Mouse (Mus musculus) cerebellum, adult 18-20 months (tissue): Measurements from ENCODE around the gene Gm20390.

Source experiments
- DNase-seq, 2 experiments: peaks; one replicate each; pipeline ENCODE4 v3.0.0; 2021

The Gm20390 gene

DNA sequence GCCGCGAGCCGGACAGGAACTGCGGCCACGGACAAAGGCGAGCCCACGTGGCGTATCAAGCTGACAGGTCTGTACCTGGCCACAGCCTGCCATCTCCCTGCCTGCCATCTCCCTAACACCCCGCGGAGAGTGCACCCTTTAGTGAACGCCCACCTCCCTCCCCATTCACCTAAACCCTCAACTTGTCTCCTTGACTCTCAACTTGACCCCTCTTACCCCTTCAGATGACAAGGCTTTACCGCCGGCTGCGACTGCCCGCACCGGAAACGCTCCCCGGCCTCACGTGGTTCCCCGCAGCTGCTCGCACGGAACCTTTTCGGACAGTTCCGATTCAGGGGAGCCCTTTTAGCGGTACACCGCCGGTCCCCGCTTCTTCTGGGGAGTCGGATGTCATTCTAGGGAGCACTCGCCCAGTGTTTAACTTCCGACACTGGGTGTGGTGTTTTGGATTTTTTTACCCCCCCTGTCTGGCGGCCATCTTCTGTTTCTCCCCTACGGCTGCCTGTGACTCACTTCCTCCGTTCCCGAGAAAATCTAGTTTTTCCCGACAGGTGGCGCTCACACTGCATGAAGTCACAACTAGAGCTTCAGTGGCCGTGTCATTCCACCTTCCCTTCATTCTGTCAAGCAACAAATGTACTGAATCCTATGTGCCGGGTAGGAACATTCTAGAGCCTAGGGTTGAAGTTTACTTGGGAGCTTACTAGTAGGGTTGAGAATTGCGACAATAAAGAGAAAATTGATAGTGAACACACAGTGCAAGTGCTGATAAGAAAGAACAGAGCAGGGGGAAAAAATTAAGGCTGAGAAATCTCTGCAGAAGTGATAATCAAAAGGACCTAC lies at the start of gene Gm20390, which contains the start of gene Nme1:
Gm20390 (minus strand) TSS at position 289 of the 843 bp plus-strand sequence.
Nme1 (minus strand) TSS at position 517 of the 843 bp plus-strand sequence.
- peak; percentile 97 for DNase-seq

GRCm38 (mm10) chr11:94003346-94003745 lies 35.3 kb upstream of the Gm20390 start:
- DNase-seq: no peak

DNA sequence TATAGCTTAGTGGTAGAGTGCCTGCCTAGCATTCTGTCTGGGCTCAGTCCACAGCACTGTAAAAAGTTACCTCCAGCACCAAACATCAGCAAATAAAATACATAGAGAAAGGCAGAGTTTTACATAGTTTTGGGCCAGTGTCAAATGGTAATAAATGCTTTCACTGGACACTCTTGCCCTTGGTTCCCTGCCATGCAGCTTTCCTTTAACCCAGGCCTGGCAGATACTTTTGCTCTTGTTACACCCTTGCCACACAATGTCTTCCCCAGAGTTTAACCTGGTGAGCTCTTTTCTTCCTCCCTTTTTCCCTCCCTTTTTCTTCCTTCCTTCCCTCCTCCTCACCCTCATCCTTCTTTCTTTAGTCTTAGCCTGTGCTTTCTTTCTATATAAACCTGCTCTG lies 31.2 kb upstream of the Gm20390 start:
- DNase-seq: no peak

- peak; percentile 20 to 31 for DNase-seq
These were observed 29.2 kb upstream of the Gm20390 start for GRCm38 (mm10) chr11:93997141-93997775.

DNA sequence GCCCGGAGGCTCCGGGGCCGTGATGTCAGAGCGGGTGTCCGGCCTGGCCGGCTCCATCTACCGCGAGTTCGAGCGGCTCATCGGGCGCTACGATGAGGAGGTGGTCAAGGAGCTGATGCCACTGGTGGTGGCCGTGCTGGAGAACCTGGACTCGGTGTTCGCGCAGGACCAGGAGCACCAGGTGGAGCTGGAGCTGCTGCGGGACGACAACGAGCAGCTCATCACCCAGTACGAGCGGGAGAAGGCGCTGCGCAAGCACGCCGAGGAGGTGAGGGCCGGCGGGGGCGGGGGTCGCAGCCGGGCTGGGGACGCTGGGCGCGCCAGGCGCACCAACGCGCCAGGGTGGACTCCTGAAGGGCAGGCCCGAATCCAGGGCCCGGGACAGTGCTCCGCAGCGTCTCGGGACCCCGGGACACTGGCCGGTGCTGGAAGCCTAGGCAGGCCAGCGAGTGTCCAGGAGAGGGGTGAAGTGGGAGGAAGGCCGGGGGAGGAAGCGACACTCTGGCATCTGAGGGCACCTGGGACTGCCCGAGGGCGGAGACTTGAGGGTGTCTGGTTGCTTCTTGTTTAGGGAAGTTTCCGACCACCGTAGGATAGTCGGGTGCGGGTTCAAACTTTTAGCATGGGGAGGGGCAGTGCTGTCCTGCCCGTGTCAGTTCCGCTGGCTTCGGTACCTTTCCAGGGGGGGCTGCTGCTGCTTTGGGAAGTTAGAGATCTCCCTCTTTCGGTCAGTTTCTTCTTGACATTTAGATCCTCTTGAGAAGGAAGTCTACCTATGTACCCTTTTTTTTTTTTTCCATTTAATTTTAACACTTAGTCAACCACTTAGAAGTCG lies 28.4 kb upstream of the Gm20390 start:
- peak in 1 of 2 experiments; percentile 58 for DNase-seq

- DNase-seq: peak; percentile 89 to 97
These were observed 27.7 kb upstream of the Gm20390 start, which contains the start of gene Spag9 for GRCm38 (mm10) chr11:93995720-93996305. Spag9 (plus strand) TSS chr11:93996091.

GRCm38 (mm10) chr11:93995111-93995719 lies 27.1 kb upstream of the Gm20390 start:
- DNase-seq: peak; percentile 74 to 85

DNA sequence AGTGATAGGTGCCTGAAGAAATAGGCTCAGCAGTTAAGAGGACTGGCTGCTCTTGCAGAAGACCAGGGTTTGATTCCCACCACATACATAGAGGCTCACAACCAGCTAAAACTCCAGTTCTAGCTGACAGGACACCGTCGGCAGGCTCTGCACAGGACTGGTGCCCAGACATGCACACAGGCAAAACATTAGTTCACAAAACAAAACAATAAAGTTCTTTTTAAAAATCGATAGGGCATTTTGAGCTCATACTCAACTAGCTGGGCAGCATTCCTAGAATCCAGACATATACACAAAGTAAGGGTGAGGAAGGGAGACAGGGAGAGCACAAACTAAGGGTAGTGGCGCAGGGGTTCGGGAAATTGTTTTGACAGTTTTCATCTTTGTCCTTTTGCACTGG lies 26.4 kb upstream of the Gm20390 start:
- peak in 1 of 2 experiments; percentile 17 for DNase-seq

DNA sequence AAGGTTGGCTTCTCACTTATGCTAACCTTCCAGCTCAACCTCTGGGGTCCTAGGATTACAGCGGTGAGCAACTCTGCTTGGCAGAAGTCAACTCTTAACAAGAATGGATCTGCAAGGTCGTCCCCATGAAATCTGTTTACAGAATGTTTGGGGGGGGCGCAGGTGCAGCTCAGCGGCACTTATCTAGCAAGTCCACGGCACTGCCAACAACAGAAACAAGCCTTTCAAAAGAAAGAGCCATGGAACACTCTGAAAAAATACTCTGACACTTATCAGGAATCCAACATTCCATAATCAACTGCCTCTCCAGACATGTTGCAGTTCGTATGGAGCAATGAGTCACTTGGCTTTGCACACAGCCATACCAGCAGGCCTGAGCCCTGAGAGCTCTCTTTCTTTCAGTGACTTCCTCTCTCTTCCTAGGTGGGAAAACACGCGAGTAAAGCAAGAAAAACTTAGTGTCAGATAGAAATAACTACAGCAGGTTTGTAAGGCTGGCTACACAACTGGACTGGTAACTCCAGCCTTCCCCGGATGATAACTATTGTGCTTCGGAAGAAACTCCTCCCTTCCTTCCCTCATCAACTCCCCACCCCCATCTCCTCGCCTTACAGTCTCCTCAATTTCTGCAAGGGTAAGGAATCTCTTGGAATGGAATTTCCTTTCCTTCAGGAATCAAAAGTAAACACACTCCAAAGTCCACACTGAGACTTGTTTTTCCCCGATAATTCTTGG lies 20.4 kb upstream of the Gm20390 start:
- no peak for DNase-seq

- no peak for DNase-seq
These were observed 19.7 kb upstream of the Gm20390 start for GRCm38 (mm10) chr11:93987625-93988327.

- DNase-seq: no peak
These were observed 18.9 kb upstream of the Gm20390 start for GRCm38 (mm10) chr11:93987026-93987425.

DNA sequence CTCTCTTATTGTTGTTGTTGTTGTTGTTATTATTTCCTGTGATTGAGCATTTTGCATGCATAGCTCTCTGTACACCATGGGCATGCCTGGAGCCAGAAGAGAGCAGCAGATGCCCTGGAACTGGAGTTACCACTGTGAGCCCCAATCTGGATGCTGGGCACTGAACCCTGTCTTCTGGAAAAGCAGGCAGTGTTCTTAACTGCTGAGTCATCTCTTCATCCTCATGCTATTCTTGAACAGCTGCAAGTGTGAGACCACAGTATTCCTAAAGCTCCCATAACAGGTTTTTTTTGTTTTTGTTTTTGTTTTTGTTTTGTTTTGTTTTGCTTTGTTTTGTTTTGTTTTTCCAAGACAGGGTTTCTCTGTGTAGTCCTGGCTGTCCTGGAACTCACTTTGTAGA lies 18.2 kb upstream of the Gm20390 start:
- no peak for DNase-seq

DNA sequence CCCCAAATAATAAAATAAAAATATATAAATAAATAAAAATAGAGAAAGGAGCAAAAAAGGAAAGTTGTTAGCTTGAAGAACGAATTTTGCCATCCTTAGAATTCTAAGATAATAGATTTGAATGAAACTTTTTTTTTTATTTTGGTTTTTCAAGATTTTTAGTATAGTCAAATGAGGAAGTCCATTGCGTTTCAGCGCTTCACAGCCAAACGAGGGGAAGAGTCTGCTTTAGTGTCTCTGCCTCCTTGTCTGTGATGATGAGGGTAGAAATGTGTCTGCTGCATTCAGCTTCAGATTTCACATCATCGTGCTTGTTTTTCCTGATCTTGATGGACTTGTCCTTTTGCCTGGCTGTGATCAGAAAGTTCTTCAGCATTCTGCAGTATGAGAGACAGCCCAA lies 17.2 kb upstream of the Gm20390 start:
- no peak for DNase-seq

- DNase-seq: no peak
These were observed 16.5 kb upstream of the Gm20390 start for GRCm38 (mm10) chr11:93984619-93985018.

- DNase-seq: no peak
These were observed 11.5 kb upstream of the Gm20390 start for GRCm38 (mm10) chr11:93979502-93980049.

DNA sequence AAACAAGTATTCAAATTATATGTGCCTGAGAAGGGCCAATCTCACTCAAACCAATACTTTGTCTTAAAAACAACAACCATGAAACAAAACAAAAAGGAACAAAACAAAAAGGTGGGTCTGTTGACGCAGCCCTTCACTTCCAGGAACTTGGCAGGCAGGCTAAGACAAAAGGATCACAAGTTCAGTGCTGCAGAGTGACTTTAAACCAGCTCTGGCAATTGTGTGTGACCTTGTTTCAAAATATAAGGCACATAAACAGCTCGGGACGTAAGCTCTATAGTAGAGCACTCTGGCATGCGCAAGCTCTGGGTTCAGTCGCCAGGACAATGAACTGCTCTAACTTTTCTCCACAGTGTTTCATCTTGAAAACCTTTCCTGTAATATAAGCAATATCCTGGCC lies 4.9 kb upstream of the Gm20390 start:
- no peak for DNase-seq

DNA sequence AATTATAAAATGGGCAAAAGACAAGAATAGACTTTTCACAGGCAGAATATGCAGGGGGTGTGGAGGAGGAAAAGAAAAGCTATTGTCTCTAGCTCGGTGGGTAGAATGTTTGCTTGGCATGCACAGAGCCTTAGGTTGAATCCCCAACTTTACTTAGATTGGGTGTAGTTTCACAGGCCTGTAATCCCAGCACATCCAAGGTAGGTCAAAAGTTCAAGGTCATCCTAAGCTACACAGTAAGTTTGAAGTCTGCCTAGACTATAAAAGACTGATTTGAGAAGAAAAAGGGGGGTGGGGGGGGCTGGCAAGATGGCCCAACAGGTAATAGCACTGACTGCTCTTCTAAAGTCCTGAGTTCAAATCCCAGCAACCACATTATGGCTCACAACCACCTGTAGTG lies 1.7 kb upstream of the Gm20390 start:
- DNase-seq: no peak

- DNase-seq: peak in 1 of 2 experiments; percentile 17
These were observed 1.1 kb upstream of the Gm20390 start for GRCm38 (mm10) chr11:93969171-93969570.

GRCm38 (mm10) chr11:93968848-93969128 lies 695 bp upstream of the Gm20390 start:
- no peak for DNase-seq

- DNase-seq: peak in 1 of 2 experiments; percentile 25
These were observed 712 bp downstream of the Gm20390 start for GRCm38 (mm10) chr11:93967381-93967780.

DNA sequence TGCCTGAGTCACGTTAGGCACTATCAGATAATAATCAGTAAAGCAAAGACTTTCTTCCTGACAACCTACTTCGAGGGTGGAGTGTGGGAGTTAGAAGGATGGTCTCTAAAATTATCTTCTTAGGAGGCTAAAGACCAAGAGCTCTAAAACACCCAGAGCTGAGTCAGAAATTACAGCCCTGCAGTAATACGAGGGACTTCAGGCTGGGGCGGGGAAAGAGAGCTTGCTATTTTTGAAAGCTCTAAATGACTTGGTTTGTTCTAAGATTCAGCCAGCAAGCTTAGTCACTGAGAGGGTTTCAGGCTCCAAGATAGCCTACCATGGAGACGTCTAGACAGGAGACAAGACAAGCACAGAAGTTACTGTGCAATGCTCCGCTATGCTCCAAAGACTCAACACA lies 2.7 kb downstream of the Gm20390 start:
- no peak for DNase-seq
